Mouse (Mus musculus) limb, embryonic 11.5 days (tissue): Measurements from ENCODE around the gene Tmem132d. TPM values are rescaled to one million over a fixed set of nuclear protein-coding genes. Genes with fewer than 3 reads are reported as not detected.

ENCODE experiments used
- ATAC-seq: fragments of 200-750 bp; cut with Nextera tagmentation; 2 replicates; pipeline ENCODE4 v1.8.0; 2017; ENCODE audit warnings: low read depth; ENCODE audit not compliant: insufficient number of reproducible peaks, low FRiP score, low TSS enrichment
- DNase-seq: peaks from one replicate; pipeline ENCODE4 v3.0.0-alpha.2; 2015; ENCODE audit warnings: low spot score
- H3K27ac ChIP-seq: fragments of 300-500 bp; sonication (generic); replicated peaks from 2 replicates; pipeline ENCODE4 v1.5.1; 2014; ENCODE audit warnings: low read depth, mild to moderate bottlenecking, low read length
- H3K27me3 ChIP-seq: fragments of 300-500 bp; sonication (generic); 2 replicates; pipeline ENCODE4 v1.6.1; 2014; ENCODE audit warnings: mild to moderate bottlenecking, low read length, mixed read lengths; ENCODE audit not compliant: control insufficient read depth, insufficient read depth
- H3K36me3 ChIP-seq: fragments of 300-500 bp; sonication (generic); 2 replicates; pipeline ENCODE4 v1.6.1; 2014; ENCODE audit warnings: mild to moderate bottlenecking, low read length, moderate library complexity, mixed read lengths; ENCODE audit not compliant: control insufficient read depth, insufficient read depth
- H3K4me1 ChIP-seq: fragments of 300-500 bp; sonication (generic); 2 replicates; pipeline ENCODE4 v1.6.1; 2014; ENCODE audit warnings: low read length, mixed read lengths; ENCODE audit not compliant: control insufficient read depth, insufficient read depth
- H3K4me2 ChIP-seq: fragments of 300-500 bp; sonication (generic); 2 replicates; pipeline ENCODE4 v1.6.1; 2014; ENCODE audit warnings: low read depth, mild to moderate bottlenecking, moderate library complexity; ENCODE audit not compliant: severe bottlenecking
- H3K4me3 ChIP-seq: fragments of 300-500 bp; sonication (generic); 2 replicates; pipeline ENCODE4 v1.5.1; 2014; ENCODE audit warnings: low read depth, low read length
- H3K9ac ChIP-seq: fragments of 300-500 bp; sonication (generic); 2 replicates; pipeline ENCODE4 v1.6.1; 2014; ENCODE audit warnings: mild to moderate bottlenecking, low read length
- H3K9me3 ChIP-seq: fragments of 300-500 bp; sonication (generic); 2 replicates; pipeline ENCODE4 v1.6.1; 2016; ENCODE audit warnings: low read length; ENCODE audit not compliant: control insufficient read depth
- WGBS: fragments of 180-500 bp; shearing (Covaris S2); extraction: QIAGEN DNeasy Blood & Tissue Kit; methylation state at CpG from one replicate; pipeline ENCODE4 v1.1.7; 2014; 5-methylcytosine and 5-hydroxymethylcytosine counted together
- polyA plus RNA-seq: library from polyadenylated mRNA; unstranded; fragments of >200 nt; fragmentation: Nextera tagmentation; extraction: Ambion mirVana; gene quantifications from 2 replicates; pipeline ENCODE4 v1.2.1, GENCODE M21; 2014

The Tmem132d gene
- polyA plus RNA-seq, 1 experiment from 2014 or later: 0.60 TPM

GRCm38 (mm10) chr5:127874461-127874860 lies 558.4 kb downstream of the Tmem132d start:
- H3K4me3 ChIP-seq: no peak overlapping the region
- H3K4me1 ChIP-seq: no peaks in the 10 kb centered on the region
- ATAC-seq: no peak
- H3K27ac ChIP-seq: no peak overlapping the region
- DNase-seq: no peak
- no peaks in the 10 kb centered on the region for H3K9me3 ChIP-seq
- no peak overlapping the region for H3K9ac ChIP-seq
- WGBS: 84% methylated on average over 6 of the region's 6 CpGs
- no peak overlapping the region for H3K4me2 ChIP-seq
- no peaks in the 10 kb centered on the region for H3K36me3 ChIP-seq
- no peaks in the 10 kb centered on the region for H3K27me3 ChIP-seq

GRCm38 (mm10) chr5:127865157-127865556 lies 567.7 kb downstream of the Tmem132d start:
- no peak for ATAC-seq
- no peaks in the 10 kb centered on the region for H3K9me3 ChIP-seq
- H3K36me3 ChIP-seq: no peaks in the 10 kb centered on the region
- H3K27me3 ChIP-seq: no peaks in the 10 kb centered on the region
- H3K4me3 ChIP-seq: no peak overlapping the region
- no peak overlapping the region for H3K27ac ChIP-seq
- H3K9ac ChIP-seq: no peak overlapping the region
- DNase-seq: no peak
- WGBS: 88% methylated on average over 6 of the region's 6 CpGs
- H3K4me2 ChIP-seq: no peak overlapping the region
- no peaks in the 10 kb centered on the region for H3K4me1 ChIP-seq

GRCm38 (mm10) chr5:127859719-127860118 lies 573.2 kb downstream of the Tmem132d start:
- no peak overlapping the region for H3K4me2 ChIP-seq
- no peak for ATAC-seq
- no peaks in the 10 kb centered on the region for H3K9me3 ChIP-seq
- no peak overlapping the region for H3K9ac ChIP-seq
- no peak for DNase-seq
- H3K4me3 ChIP-seq: no peak overlapping the region
- no peaks in the 10 kb centered on the region for H3K4me1 ChIP-seq
- WGBS: 85% methylated on average over 2 of the region's 2 CpGs
- H3K27me3 ChIP-seq: no peaks in the 10 kb centered on the region
- no peaks in the 10 kb centered on the region for H3K36me3 ChIP-seq
- no peak overlapping the region for H3K27ac ChIP-seq

GRCm38 (mm10) chr5:127852305-127852704 lies 580.6 kb downstream of the Tmem132d start:
- whole genome bisulfite sequencing: 96% methylated on average over 1 of the region's 1 CpGs
- no peak for ATAC-seq

GRCm38 (mm10) chr5:127831791-127832190 lies 601.1 kb downstream of the Tmem132d start:
- H3K4me3 ChIP-seq: no peak overlapping the region
- no peak overlapping the region for H3K9ac ChIP-seq
- H3K27ac ChIP-seq: no peak overlapping the region
- 81% methylated on average over 2 of the region's 2 CpGs for WGBS
- DNase-seq (no peak), ATAC-seq (no peak)
- H3K4me1 ChIP-seq: no peaks in the 10 kb centered on the region
- H3K36me3 ChIP-seq: no peaks in the 10 kb centered on the region
- no peaks in the 10 kb centered on the region for H3K9me3 ChIP-seq
- H3K4me2 ChIP-seq: no peak overlapping the region
- no peaks in the 10 kb centered on the region for H3K27me3 ChIP-seq

More at GRCm38 (mm10) chr5:127852305-127852704, 580.6 kb downstream of the Tmem132d start:
- H3K4me3 ChIP-seq: no peak overlapping the region
- H3K9ac ChIP-seq: no peak overlapping the region
- DNase-seq: no peak
- H3K36me3 ChIP-seq: no peaks in the 10 kb centered on the region
- H3K9me3 ChIP-seq: no peaks in the 10 kb centered on the region
- H3K4me1 ChIP-seq: no peaks in the 10 kb centered on the region
- no peak overlapping the region for H3K27ac ChIP-seq
- no peak overlapping the region for H3K4me2 ChIP-seq
- no peaks in the 10 kb centered on the region for H3K27me3 ChIP-seq

GRCm38 (mm10) chr5:127830831-127831230 lies 602.0 kb downstream of the Tmem132d start:
- H3K36me3 ChIP-seq: no peaks in the 10 kb centered on the region
- ATAC-seq (no peak), DNase-seq (no peak)
- H3K27me3 ChIP-seq: no peaks in the 10 kb centered on the region
- no peaks in the 10 kb centered on the region for H3K9me3 ChIP-seq
- WGBS: 72% methylated on average over 1 of the region's 1 CpGs
- H3K4me3 ChIP-seq: no peak overlapping the region
- H3K4me2 ChIP-seq: no peak overlapping the region
- no peaks in the 10 kb centered on the region for H3K4me1 ChIP-seq
- H3K9ac ChIP-seq: no peak overlapping the region
- H3K27ac ChIP-seq: no peak overlapping the region

GRCm38 (mm10) chr5:127828756-127829155 lies 604.1 kb downstream of the Tmem132d start:
- H3K27ac ChIP-seq: no peak overlapping the region
- H3K4me3 ChIP-seq: no peak overlapping the region
- no peaks in the 10 kb centered on the region for H3K4me1 ChIP-seq
- no peaks in the 10 kb centered on the region for H3K9me3 ChIP-seq
- WGBS: 92% methylated on average over 6 of the region's 6 CpGs
- no peaks in the 10 kb centered on the region for H3K27me3 ChIP-seq
- H3K4me2 ChIP-seq: no peak overlapping the region
- no peak for ATAC-seq
- no peak overlapping the region for H3K9ac ChIP-seq
- DNase-seq: no peak
- H3K36me3 ChIP-seq: no peaks in the 10 kb centered on the region

- Histone ChIP-seq H3K27ac (no peak overlapping the region), H3K36me3 (no peaks in the 10 kb centered on the region), H3K27me3 (no peaks in the 10 kb centered on the region), H3K4me2 (no peak overlapping the region), H3K4me1 (no peaks in the 10 kb centered on the region), H3K9ac (no peak overlapping the region), H3K4me3 (no peak overlapping the region), H3K9me3 (no peaks in the 10 kb centered on the region)
- WGBS: 22% methylated on average over 1 of the region's 1 CpGs
- DNase-seq (no peak), ATAC-seq (no peak)
Observed at GRCm38 (mm10) chr5:127821960-127822359, 610.9 kb downstream of the Tmem132d start.

- DNase-seq (no peak), ATAC-seq (no peak)
- H3K36me3 ChIP-seq: no peaks in the 10 kb centered on the region
- no peak overlapping the region for H3K9ac ChIP-seq
- H3K4me2 ChIP-seq: no peak overlapping the region
- H3K4me1 ChIP-seq: no peaks in the 10 kb centered on the region
- no peak overlapping the region for H3K4me3 ChIP-seq
- WGBS: 87% methylated on average over 8 of the region's 8 CpGs
- H3K27ac ChIP-seq: no peak overlapping the region
- no peaks in the 10 kb centered on the region for H3K9me3 ChIP-seq
- no peaks in the 10 kb centered on the region for H3K27me3 ChIP-seq
Observed at GRCm38 (mm10) chr5:127815292-127815691, 617.6 kb downstream of the Tmem132d start.
